12 mouse cellular contexts compared by ENCODE assay signal in genomic region chr4:135727817-135728216, GRCm38 (mm10). TPM values are rescaled to one million over a fixed set of nuclear protein-coding genes. Genes with fewer than 3 reads are reported as not detected.
DNase-seq lines count a peak whose midpoint lies in the region; ATAC-seq and TF ChIP-seq lines count a peak whose summit lies in the region.
"Had no signal": no experiment of that assay in that cellular context is flagged by ENCODE, and none has a peak within 500 bp of the region (broad histone marks: within the 10 kb centered on the region; RNA-seq: fewer than 3 reads in every experiment).

Gene Il22ra1 (plus strand): TSS chr4:135728172.

- no peak within 1 kb of the TSS for H3K27ac ChIP-seq in kidney, embryonic 15.5 days
- no peak within 1 kb of the TSS for H3K27ac ChIP-seq in bone marrow, adult 2 months (ENCODE audit: control insufficient read depth, insufficient read depth, low read depth, low read length, poor library complexity)
- H3K27ac ChIP-seq in limb, embryonic 15.5 days = peak within 1 kb of the TSS; percentile 57; the same call in 1 of the 2 replicates
- H3K27ac ChIP-seq in stomach, embryonic 14.5 days (ENCODE audit: low read length) = peak within 1 kb of the TSS; percentile 15; the same call in 1 of the 2 replicates

- TF ChIP-seq CTCF in bone marrow, adult 2 months (IDR thresholded peaks at IDR 0.05; ENCODE audit: control insufficient read depth, insufficient read depth, low read length) = no peak

- no peaks in the 10 kb centered on the region for H3K36me3 ChIP-seq in kidney, embryonic 15.5 days
- H3K36me3 ChIP-seq in limb, embryonic 15.5 days = no peaks in the 10 kb centered on the region
- H3K36me3 ChIP-seq in stomach, embryonic 14.5 days (ENCODE audit: control insufficient read depth, insufficient read depth, low read length) = no peaks in the 10 kb centered on the region
- H3K36me3 ChIP-seq: G1E had no signal

- peak; percentile 93 for DNase-seq in kidney, adult 11 months
- no peak for DNase-seq in thymus, adult 18-20 months
- no peak for DNase-seq in right cerebral cortex, postnatal 10 days (ENCODE audit: low spot score in 2 of 2)
- DNase-seq: gastrocnemius, postnatal 10 days; thymus, postnatal 36 days had no signal

- H3K4me2 ChIP-seq in kidney, embryonic 15.5 days = no peak within 1 kb of the TSS
- H3K4me2 ChIP-seq in limb, embryonic 15.5 days = peak within 1 kb of the TSS; percentile 20
- H3K4me2 ChIP-seq in stomach, embryonic 14.5 days (replicated peaks; ENCODE audit: low read depth, low read length) = peak within 1 kb of the TSS; percentile 26

- TF ChIP-seq POLR2A in bone marrow, adult 2 months (IDR thresholded peaks at IDR 0.05; ENCODE audit: borderline replicate concordance, control insufficient read depth, low read depth, low read length) = no peak

- ATAC-seq in kidney, embryonic 15.5 days (replicated peaks; ENCODE audit: low FRiP score) = no peak
- no peak for ATAC-seq in limb, embryonic 15.5 days (ENCODE audit: insufficient number of reproducible peaks, low FRiP score, low TSS enrichment, low read depth)
- peak; percentile 56 for ATAC-seq in stomach, embryonic 14.5 days (ENCODE audit: insufficient number of reproducible peaks, insufficient read depth, low FRiP score, low read depth)
- no peak for ATAC-seq in activated CD4-positive, CD25-positive, alpha-beta regulatory T cell, adult 4 months

- H3K27me3 ChIP-seq in kidney, embryonic 15.5 days = no peaks in the 10 kb centered on the region
- H3K27me3 ChIP-seq in limb, embryonic 15.5 days = no peaks in the 10 kb centered on the region
- H3K27me3 ChIP-seq in stomach, embryonic 14.5 days (ENCODE audit: control insufficient read depth, insufficient read depth, low read length) = no peaks in the 10 kb centered on the region

- peaks cover 21% of the 10 kb centered on the region; the same call in 1 of the 2 replicates for H3K4me1 ChIP-seq in kidney, embryonic 15.5 days
- H3K4me1 ChIP-seq in bone marrow, adult 2 months (ENCODE audit: control insufficient read depth, insufficient read depth, low read length) = no peaks in the 10 kb centered on the region
- H3K4me1 ChIP-seq in limb, embryonic 15.5 days = peaks cover 28% of the 10 kb centered on the region
- H3K4me1 ChIP-seq in stomach, embryonic 14.5 days (ENCODE audit: control insufficient read depth, insufficient read depth, low read length) = peaks cover 10% of the 10 kb centered on the region; the same call in 1 of the 2 replicates

- H3K9me3 ChIP-seq in kidney, embryonic 15.5 days (replicated peaks) = no peaks in the 10 kb centered on the region; the same call in 1 of the 2 replicates
- no peaks in the 10 kb centered on the region for H3K9me3 ChIP-seq in limb, embryonic 15.5 days
- H3K9me3 ChIP-seq in stomach, embryonic 14.5 days (ENCODE audit: control insufficient read depth, low read depth, low read length) = no peaks in the 10 kb centered on the region
- H3K9me3 ChIP-seq: G1E had no signal

- H3K9ac ChIP-seq in kidney, embryonic 15.5 days = no peak within 1 kb of the TSS
- no peak within 1 kb of the TSS for H3K9ac ChIP-seq in limb, embryonic 15.5 days
- H3K9ac ChIP-seq in stomach, embryonic 14.5 days (replicated peaks; ENCODE audit: low read depth, low read length) = no peak within 1 kb of the TSS

- H3K4me3 ChIP-seq in kidney, embryonic 15.5 days (replicated peaks) = no peak within 1 kb of the TSS
- H3K4me3 ChIP-seq in bone marrow, adult 2 months (replicated peaks; ENCODE audit: control insufficient read depth, low read depth, low read length) = peak within 1 kb of the TSS; percentile 23
- H3K4me3 ChIP-seq in limb, embryonic 15.5 days = peak within 1 kb of the TSS; percentile 21
- H3K4me3 ChIP-seq in stomach, embryonic 14.5 days (ENCODE audit: low read depth, low read length) = no peak within 1 kb of the TSS

- 38% methylated on average over 14 of the region's 14 CpGs for WGBS in kidney, embryonic 15.5 days
- 35% methylated on average over 14 of the region's 14 CpGs for whole genome bisulfite sequencing in bone marrow, adult 2 months
- 42% methylated on average over 14 of the region's 14 CpGs for WGBS in limb, embryonic 15.5 days
- 23% methylated on average over 14 of the region's 14 CpGs for whole genome bisulfite sequencing in stomach, embryonic 14.5 days

RNA-seq across cellular contexts. Expression of gene Il22ra1, which starts in this region (rescaled TPM):
- 0.06 and 0.09 TPM in 2 replicates for polyA plus RNA-seq in kidney, embryonic 15.5 days (2015; fragmentation: Nextera tagmentation; extraction: Ambion mirVana)
- not detected in 2 replicates for polyA plus RNA-seq in bone marrow, adult 2 months (2011; ENCODE audit: insufficient read depth, insufficient read length, low replicate concordance, missing spikeins)
- polyA plus RNA-seq in limb, embryonic 15.5 days (2015; fragmentation: Nextera tagmentation; extraction: Ambion mirVana) = 1.0 and 1.1 TPM in 2 replicates
- 0.33 and 0.60 TPM in 2 replicates for polyA plus RNA-seq in stomach, embryonic 14.5 days (2014; fragmentation: Nextera tagmentation; extraction: Ambion mirVana)
- not detected for polyA plus RNA-seq in activated CD4-positive, CD25-positive, alpha-beta regulatory T cell, adult 4 months (2017; shearing (Covaris generic))
- polyA plus RNA-seq: G1E; neural tube, embryonic 14.5 days had no signal

Comparison
In these comparisons a context has a peak if more than half of its experiments do, and no peak if none do; other contexts are left out.
1. Peak in ATAC-seq, H3K27ac ChIP-seq and H3K4me2 ChIP-seq in stomach, embryonic 14.5 days; RNA of the gene not detected or under 1 TPM.
2. H3K4me3 ChIP-seq: peak in bone marrow, adult 2 months (single experiment) and limb, embryonic 15.5 days (single experiment); none in kidney, embryonic 15.5 days (single experiment) and stomach, embryonic 14.5 days (single experiment).